Mouse (Mus musculus): ENCODE data around the gene Gm21693. TPM values are rescaled to one million over a fixed set of nuclear protein-coding genes. Genes with fewer than 3 reads are reported as not detected.
"Not testable (repeated sequence)": the region's sequence is repeated elsewhere in the genome, so short reads cannot be mapped to it uniquely, and the experiment has no call there.

The Gm21693 gene
- total RNA-seq (2021) = not detected

DNA sequence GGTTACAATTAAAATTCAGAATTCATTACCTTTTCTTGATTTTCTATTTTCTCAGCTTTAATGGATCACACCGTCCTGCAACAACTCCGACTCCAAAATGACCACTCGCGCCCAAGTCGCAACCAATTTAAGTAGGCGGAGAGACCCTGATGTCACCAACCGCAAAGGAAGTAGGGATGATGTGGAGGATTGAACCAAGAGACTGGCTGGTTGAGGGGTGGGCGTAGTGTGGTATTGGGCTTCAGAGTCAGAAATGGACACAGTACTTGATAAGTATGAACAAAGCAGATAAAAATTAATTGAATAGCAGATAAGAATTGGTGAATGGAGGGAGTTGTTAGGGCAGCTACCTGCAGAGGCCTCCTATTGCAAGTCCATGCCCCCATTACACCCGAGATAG, at the start of gene Gm21693:
Gene Gm21693, minus strand, starts transcription at position 101 of the 400 bp plus-strand sequence.
- not testable (repeated sequence) for DNase-seq

DNA sequence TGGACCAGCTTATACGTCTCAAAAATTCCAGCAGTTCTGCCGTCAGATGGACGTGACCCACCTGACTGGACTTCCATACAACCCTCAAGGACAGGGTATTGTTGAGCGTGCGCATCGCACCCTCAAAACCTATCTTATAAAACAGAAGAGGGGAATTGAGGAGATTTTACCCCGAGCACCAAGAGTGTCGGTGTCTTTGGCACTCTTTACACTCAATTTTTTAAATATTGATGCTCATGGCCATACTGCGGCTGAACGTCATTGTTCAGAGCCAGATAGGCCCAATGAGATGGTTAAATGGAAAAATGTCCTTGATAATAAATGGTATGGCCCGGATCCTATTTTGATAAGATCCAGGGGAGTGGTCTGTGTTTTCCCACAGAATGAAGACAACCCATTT, 4.5 kb downstream of the Gm21693 start:
- peak; percentile 10 to 11 for DNase-seq

DNA sequence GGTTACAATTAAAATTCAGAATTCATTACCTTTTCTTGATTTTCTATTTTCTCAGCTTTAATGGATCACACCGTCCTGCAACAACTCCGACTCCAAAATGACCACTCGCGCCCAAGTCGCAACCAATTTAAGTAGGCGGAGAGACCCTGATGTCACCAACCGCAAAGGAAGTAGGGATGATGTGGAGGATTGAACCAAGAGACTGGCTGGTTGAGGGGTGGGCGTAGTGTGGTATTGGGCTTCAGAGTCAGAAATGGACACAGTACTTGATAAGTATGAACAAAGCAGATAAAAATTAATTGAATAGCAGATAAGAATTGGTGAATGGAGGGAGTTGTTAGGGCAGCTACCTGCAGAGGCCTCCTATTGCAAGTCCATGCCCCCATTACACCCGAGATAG, 38.8 kb downstream of the Gm21693 start, which contains the start of gene Gm21677:
Gene Gm21677, minus strand, starts transcription at position 101 of the 400 bp plus-strand sequence.
- not testable (repeated sequence) for DNase-seq

Other genes starting within 250 kb of the Gm21693 start
- not detected for gene Gm21677, start 38.9 kb downstream of the Gm21693 start, total RNA-seq (2021)
- gene Gm21704, start 64.8 kb upstream of the Gm21693 start, total RNA-seq (2021) = not detected
- not detected for gene Gm21708, start 64.8 kb upstream of the Gm21693 start, total RNA-seq (2021)